Mouse (Mus musculus) kidney, adult 8-10 months (tissue): Measurements from ENCODE around the gene Itga3.

Source experiments
- DNase-seq, 2 experiments: peaks; one replicate each; pipeline ENCODE4 v3.0.0; 2022

Gene Itga3

DNA sequence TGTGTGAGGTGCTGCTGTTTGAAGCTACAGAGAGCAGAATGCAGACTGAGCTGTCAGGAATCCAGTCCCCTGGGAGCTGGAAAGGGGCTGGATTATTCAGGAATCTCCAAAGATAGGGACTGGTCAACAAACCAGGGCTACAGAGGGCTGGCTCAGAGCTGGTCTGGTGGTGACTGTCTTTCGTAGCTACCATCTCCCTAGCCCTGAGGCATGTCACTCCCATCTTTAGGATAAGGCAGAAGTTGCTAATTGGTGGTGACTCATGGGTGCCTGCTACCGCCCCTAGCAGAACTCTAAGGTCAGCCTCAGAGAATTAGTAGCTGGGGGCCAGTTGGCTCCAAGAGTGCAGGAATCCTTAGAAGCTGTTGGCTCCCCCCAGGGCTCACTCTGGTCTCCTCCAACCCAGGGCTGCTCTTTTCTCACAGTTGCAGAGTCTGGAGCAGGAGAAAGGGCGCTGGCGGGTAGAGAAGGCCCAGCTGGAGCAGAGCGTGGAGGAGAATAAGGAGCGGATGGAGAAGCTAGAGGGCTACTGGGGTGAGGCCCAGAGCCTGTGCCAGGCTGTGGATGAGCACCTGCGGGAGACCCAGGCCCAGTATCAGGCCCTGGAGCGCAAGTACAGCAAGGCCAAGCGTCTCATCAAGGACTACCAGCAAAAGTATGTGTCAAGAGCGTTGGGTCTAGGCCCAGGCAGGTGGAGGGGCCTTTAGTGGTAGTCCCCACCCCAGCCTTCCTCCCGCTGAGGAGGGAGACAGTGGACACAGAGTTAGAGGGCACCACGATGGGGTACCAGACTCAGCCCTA is 72.3 kb downstream of the Itga3 start:
- no peak for DNase-seq

DNA sequence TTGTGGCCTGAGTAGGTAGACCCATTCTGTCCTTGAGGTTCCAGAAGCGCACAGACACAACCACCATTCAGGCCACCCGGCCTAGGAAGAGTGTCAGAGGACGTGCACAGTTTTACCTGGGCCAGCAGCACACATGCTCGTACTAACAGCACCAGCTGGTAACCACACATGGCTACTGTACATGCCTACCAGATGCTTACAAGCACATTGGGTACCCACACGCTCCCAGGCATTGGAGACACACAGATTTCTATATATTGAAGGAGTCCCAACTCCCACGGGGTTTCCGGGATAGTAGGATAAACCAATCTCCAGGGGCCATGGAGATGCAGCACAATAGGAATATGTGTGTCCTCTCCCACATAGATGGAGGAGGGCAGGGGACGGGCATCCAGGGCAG is 73.9 kb downstream of the Itga3 start:
- DNase-seq: no peak

DNA sequence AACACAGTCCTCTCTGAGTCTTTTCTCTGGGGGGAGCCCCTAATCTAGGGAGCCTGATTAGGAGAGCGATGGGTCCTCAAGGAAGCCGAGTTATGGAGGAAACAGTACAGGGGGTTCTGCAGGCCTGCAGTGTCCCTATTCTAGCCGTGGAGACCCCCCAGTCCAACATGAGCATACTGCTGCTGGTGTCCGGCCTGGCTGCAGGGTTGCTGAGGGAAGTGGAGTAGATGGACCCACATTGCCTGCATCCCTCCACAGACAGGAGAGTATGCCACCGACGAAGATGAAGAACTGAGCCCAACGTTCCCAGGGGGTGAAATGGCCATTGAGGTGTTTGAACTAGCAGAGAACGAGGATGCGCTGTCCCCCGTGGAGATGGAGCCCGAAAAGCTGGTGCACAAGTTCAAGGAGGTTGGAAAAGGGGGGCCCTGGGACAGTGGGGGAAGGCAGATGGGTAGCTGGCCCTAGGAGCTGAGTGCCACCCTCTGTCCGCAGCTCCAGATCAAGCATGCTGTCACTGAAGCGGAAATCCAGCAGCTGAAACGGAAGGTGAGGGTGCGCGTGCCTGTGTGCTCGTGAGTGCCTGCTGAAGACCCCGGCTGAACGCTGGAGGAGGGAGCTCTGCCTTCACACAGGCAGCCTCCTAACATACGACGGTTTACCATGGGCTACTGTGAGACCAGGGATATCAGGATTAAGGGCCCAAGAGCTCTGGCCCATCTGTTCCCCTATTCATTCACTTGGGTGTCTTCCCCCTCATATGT is 74.8 kb downstream of the Itga3 start:
- no peak for DNase-seq

DNA sequence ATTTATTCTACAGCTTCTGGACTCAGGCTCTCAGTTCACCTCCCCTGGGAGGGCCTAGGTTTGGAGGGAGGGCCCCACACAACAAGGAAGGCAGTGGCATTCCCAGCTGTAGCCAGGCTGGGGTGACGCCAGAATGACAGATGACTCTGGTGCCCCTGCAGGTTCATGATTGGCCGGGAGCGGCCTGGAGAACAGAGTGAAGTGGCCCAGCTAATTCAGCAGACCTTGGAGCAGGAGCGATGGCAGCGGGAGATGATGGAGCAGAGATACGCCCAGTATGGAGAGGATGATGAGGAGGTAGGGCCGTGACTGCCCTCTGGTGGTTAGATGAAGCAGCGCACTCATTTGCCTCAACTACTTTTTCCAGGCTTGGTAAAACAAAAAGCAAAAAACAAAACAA is 75.5 kb downstream of the Itga3 start:
- peak; percentile 64 to 73 for DNase-seq

DNA sequence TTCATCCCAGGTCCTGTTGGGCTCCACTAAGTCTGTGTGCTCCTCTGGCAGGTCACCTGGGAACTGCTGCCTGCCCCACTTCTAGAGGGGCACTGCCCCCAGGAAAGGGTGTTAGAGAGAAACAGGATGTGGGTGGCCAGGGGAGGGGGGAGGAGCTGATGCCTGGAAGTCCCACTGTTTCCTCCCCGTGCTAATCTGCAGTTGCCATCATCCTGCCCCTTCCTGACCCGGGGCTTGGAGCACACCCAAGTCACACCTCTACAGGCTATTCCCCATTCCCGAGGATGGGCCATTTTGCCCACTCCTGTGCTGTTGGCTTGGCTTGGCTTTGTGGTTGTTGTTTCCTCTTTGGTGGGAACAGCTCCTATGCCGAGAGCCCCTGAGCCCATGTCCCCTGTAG is 76.1 kb downstream of the Itga3 start:
- peak; percentile 56 to 62 for DNase-seq

DNA sequence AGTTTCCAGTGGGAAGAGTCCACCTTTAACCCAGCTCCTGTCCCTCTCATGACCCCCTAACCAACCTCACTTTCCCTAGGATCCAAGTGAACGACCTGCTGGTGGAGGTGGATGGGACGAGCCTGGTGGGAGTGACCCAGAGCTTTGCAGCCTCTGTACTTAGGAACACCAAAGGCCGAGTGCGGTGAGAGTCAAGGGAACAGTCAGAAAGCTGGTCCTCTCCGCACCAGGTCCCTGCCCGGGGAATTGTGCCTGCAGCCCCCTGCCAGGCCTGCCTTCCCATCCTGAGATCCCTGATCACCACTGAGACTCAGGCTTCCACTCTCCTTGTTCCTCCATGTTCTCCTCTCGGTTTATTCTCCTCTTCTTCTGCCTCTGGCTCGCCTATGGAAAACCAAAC is 76.5 kb downstream of the Itga3 start:
- DNase-seq: no peak

DNA sequence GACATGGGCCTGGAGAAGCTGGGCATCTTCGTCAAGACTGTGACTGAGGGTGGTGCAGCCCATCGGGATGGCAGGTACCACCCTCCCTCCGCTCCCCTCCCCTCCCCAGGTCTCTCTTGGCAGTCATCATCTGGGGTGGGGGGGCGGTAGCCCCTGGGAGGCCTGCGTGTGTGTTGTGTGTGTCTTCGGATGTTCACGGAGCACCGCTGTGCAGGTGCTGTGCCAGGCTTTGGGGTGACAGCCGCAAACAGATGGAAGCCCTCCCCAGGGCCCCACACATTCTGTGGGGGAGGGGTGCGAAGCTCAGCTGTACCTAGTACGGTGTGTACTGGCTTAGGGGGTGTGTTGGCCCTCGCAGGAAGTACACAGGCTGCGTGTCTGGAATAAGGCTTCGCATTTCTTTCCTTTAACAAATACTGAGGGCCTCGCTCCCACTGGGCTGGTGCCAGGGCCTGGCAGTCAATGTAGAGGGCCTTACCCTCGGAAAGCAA is 78.5 kb downstream of the Itga3 start:
- DNase-seq: no peak

DNA sequence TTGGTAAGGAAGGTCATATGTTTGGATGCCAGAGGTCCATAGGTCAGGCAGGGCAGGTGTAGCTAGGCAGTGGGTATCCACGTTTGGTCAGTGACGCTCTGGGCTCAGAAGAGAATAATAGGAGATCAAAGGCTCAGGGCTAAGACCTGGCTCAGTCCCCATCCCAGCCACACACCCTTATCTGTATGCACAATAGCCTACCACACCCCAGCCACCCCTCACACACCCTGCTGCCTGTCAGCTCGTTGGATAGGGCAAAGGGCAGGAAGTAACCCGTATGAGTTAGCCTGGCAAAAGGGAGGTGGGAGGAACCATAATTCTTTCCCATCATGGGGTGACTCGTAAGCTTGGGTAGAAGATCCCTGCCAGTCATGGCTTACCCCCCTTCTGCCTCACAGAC is 79.0 kb downstream of the Itga3 start:
- no peak for DNase-seq

DNA sequence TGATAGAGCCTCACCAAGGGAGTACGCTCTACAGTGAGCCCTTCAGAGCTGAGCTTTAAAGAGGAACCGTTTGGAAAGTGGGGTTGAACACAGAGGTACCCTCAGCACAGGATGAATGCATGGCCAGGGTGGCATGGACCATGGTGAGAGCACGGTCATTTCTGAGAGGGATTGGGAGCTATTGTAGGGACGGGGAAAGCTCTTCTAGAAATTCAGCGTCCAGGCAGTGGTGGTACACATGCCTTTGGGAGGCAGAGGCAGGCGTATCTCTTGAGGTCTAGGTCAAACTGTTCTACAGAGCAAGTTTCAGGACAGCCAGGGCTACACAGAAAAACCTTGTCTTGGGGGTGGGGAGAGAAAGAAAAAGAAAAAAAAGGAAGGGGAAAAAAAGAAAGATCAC is 79.6 kb downstream of the Itga3 start:
- no peak for DNase-seq

DNA sequence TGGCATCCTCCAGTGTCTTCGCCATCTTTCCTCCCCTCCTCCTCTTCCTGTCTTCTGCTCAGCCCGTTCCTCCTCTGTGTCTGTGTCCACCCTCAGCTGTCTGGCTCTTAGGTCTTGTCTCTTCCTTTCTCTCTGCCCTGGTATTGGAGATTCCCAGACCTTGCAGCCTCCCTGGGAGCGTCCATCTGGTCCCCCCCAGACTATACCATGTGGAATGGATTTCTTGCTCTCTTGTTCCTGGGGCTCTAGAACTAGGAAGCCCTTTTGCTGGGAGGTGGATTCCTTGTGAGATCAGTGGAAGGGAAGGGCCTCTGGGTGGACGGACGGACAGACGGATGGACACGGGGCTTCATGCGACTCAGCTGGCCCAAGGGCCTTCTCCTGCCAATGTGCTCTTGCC is 80.5 kb downstream of the Itga3 start:
- DNase-seq: no peak

DNA sequence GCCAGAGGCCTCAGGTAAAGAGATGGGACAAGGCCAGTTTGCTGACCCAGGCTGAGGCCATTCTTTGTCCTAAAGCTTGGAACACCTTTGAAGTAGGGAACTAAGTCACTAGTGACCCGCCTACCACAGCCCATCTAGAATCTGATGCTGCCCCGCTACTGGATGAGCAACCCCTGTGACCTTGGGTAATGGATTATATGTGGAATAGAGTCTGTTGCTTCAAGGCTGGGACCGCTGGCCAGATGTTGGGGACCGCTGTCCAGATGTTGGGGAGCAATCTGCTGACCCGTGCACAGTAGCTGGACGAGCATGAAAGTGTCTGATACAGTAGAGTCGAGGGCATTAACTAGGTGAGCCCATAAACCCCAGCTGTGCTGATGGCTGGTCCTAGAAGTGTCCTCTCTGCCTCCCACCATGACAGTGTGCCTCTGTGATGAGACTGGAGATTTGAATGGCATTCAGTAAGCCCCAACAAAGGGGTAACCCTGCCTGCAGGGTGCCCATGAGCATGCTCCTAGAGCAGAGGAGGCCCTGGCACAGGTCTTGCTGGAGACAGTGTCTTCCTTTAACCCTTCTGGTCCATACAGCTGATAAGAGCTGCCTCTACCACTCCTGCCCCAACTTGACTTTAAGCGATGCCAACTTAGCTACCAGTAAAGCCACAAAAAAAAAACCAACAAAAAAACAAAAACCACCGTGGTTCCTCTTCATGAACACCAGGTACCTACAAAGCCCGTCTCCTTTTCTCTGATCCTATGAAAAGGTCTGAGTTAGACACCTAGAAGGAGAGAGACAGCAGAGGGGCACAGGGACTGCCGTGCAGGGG is 81.4 kb downstream of the Itga3 start:
- no peak for DNase-seq
